Mouse (Mus musculus) CD4-positive, CD25-positive, alpha-beta regulatory T cell, adult 2 months (primary cell): Measurements from ENCODE around the gene Olfr705.
"Not testable (repeated sequence)": the region's sequence is repeated elsewhere in the genome, so short reads cannot be mapped to it uniquely, and the experiment has no call there.

Experiments
- DNase-seq: peaks from one replicate; pipeline ENCODE4 v3.0.0-alpha.2; 2012; ENCODE audit warnings: low read depth, low spot score

The Olfr705 gene

DNA sequence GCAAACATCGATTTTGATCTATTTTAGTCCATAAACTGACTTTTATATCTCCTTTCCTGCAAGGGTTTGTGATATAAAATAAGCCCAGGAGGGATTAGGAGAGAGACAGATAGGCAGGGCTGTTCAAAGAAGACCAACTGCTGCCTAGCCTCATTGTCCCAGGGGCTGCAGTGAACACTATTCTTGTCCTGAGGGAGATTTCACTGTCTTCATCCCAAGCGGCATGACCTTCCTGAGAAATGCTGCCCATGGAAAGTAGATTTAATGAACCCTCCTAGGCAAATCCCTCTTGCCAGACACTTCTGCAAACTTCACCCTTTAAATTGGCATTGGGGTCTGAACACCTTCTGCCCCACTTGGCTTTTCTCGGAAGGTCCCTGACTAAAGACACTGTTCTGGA lies at the start of gene Olfr705:
Gene Olfr705 (minus strand): TSS at position 101 of the 400 bp plus-strand sequence.
- DNase-seq, result no peak

- not testable (repeated sequence) for DNase-seq
These were observed 44.3 kb upstream of the Olfr705 start for GRCm38 (mm10) chr7:106920961-106921360.

DNA sequence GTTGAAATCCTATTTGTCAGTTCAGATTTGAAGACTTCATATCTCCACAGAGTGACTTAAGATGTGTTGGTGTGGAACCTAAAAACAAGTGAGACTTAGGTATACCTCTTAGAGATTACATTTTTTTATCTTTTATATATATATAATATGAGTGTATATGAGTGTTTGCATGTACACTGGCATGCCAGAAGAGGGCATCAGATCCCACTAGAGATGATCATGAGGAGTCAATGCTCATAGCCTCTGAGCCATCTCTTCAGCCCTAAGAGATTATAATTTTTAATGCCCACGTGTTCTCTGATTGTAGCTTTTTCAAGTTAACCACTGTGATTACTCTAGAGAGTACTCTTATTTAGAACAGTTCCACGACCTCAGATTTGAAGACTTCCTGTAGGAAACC lies 31.0 kb upstream of the Olfr705 start, which contains the start of gene Olfr1532-ps1:
Gene Olfr1532-ps1 (plus strand): TSS at position 326 of the 400 bp plus-strand sequence.
- no peak for DNase-seq

DNA sequence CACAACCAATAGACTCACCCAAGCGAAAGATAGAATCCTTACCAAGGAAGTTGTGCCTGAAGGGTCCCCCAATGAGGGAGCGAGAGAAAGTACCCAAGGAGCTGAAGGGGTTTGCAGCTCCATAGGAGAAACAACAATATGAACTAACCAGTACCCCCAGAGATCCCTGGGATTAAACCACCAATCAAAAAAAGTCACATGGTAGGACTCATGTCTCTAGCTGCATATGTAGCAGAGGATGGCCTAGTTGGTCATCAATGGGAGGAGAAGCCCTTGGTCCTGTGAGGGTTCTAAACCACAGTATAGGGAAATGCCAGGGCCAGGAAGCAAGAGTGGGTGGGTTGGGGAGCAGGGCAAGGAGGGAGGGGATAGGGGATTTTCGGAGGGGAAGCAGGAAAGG lies 24.4 kb upstream of the Olfr705 start, which contains the start of gene Olfr707:
Gene Olfr707 (minus strand): TSS at position 101 of the 400 bp plus-strand sequence.
- not testable (repeated sequence) for DNase-seq

GRCm38 (mm10) chr7:106888062-106888461 lies 11.4 kb upstream of the Olfr705 start, which contains the start of gene Olfr706:
Gene Olfr706 (minus strand): TSS chr7:106888162.
- DNase-seq, result no peak

GRCm38 (mm10) chr7:106862885-106863284 lies 13.8 kb downstream of the Olfr705 start, which contains the start of gene Olfr704:
Gene Olfr704 (plus strand): TSS chr7:106863185.
- no peak for DNase-seq

DNA sequence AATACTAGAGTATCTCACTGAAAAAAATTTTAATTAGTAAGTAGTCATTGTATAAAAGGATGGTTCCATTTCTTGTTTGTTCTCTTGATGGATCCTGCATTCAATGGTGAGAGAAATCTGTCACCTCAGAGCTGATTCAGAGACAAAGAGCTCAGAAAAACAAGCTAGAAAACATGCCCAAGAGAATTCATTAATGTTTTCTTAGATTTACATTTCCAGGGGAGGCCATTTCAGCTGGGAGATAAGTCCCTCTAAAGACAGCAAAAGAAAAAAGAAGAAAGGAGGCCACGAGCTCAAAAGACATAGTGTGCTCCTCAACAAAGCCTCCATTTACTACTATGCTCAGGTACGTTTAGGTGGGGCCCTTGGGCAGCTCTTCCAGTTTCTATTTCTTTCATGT lies 33.6 kb downstream of the Olfr705 start, which contains the start of gene Olfr703:
Gene Olfr703 (plus strand): TSS at position 301 of the 400 bp plus-strand sequence.
- DNase-seq, result no peak

GRCm38 (mm10) chr7:106833793-106834192 lies 42.9 kb downstream of the Olfr705 start, which contains the start of gene Olfr702:
Gene Olfr702 (minus strand): TSS chr7:106833893.
- DNase-seq, result no peak
